Mouse (Mus musculus): ENCODE measurements at regions not wholly inside any gene's neighbourhood (a gene's known extent, or its start where the extent isn't known, plus 50 kb on each side); places are given as distances from the start of the nearest gene placed in this dataset.
"Not testable (repeated sequence)": the region's sequence is repeated elsewhere in the genome, so short reads cannot be mapped to it uniquely, and the experiment has no call there.

DNA sequence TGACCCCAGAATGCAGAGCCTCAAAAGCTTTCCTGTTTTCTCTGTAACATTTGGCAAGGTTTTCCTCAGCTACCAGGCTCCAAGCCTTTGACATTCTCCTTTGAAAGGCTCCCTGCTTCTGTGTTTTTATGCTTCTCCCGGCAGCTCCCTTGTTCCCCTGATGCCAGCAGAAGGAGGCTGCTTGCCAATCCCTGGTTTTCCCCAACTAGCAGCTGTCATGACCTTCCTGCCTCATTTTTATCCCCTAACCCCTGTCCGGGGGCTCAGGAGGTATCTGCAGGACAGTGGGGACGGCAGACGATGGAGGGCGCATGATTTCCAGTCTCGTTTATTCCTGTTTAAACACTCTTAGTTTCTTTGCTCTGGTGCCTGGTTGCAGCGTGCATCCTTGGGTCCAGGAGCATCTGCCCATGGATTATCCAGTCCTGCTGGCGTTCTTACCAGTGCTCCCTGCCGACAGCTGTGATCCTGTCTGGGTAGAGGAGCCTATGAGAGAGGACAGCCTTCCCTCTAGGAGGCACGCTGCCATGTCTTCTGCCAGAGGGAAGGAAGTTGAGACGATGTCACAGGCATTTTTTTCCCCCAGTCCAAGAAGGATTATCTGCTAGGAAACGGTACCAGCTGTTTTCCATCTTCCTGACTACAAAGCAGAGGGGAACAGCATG, 285.8 kb upstream of the Ubash3b start:
- peak; percentile 72 to 77 for DNase-seq (ENCODE audit: extremely low spot score in 1 of 2, low spot score in 2 of 2)
- intact Hi-C loops (cut with DNase I): loop anchor here (5.0 kb wide), 1 partner anchor 70 kb away; no protein-coding TSS in a partner anchor

DNA sequence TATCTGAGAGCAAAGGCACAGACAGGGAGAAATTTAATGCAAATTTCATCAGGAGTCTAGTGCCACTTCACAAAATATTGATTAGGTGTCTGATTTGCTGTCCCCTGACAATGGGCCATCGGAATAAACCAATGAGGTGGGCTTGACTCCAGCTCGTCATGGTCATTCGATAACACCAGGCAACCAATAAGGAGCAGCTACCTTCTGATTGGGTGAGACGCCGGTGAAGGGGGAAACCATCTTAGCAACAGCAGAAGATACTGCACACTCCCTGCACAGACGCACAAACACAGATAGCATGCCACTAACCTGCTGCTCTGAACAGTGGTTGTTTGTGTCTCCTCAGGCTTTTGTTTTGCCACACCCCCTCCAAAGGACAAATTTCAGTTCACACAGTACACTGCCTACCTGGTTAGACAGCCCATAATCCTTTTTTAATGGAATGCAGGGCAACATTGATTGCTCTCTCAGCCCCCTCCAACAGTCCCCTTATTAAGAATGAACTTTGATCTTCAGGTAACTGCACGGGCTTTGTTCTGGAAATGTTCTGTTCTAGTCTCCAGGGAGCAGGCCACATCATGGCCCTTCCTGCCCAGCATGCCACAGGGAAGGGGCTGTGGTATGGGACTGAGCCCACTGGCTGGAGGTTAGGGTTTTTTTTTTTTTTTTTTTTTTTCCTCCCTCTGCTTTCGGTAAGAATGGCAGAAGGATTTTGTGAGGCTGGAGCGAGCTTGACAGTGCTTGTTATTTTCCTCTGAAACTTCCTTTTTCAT, 285.1 kb upstream of the Ubash3b start:
- intact Hi-C loops (cut with DNase I): loop anchor here (5.0 kb wide), 1 partner anchor 69 kb away; no protein-coding TSS in a partner anchor
- DNase-seq (ENCODE audit: extremely low spot score in 1 of 2, low spot score in 2 of 2): peak; percentile 69 to 86

DNA sequence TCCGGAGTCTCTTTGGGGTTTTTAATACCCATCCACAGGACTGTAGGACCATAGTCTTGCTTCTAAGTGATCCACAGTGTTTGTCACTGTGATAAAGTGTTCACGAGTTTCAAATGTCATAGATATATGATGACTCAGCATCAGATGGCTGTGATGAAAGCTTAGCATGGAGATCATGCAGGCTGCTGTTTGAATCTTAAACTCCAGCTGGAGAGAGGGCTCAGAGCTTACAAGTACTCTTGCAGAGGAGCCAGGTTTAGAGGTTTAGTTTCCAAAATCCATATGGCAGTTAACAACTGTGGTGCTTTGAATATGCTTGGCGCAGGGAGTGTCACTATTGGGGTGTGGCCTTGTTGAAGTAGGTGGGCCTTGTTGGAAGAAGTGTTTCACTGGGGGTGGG, 280.9 kb upstream of the Ubash3b start:
- intact Hi-C loops (cut with DNase I): no loop called here
- no peak for DNase-seq (ENCODE audit: extremely low spot score in 1 of 2, low spot score in 2 of 2)

DNA sequence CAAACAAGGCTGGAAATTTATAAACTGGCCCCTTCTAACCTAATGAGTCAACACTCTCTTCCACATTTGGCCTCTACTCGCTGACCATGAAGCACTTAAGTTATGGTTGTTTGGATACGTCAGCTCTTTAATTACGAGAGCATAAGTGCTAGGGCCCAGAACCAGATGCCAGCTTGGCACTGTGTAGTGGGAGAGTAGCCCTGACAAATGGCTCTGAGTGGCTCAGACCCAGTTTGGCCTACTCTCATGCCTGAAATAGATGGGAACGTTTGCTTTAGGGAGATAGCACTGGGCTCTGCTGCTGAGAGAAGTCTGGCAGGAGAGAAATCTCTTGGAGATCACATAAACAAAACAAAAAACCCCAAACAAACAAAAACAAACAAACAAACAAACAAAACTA, 278.5 kb upstream of the Ubash3b start:
- DNase-seq (ENCODE audit: extremely low spot score in 1 of 2, low spot score in 2 of 2): no peak
- intact Hi-C loops (cut with DNase I): no loop called here

DNA sequence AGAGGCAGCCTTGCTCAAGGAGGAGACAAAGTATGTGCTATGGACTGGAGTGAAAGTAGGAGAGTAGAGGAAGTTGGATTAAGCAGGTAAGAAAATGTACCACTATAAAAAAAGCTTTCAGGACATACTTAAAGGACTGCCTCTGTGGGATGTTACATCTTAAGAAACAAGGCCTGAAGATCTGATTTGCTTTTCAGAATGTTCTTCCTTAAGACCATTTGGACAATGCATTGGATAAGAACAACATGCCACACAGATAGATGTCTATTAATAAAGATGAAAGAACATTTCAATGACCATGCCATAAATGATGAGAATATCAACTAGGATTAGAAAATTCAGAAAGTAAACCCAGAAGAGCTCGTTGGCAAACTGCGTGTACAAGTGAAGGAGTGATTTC, 276.6 kb upstream of the Ubash3b start:
- intact Hi-C loops (cut with DNase I): no loop called here
- no peak for DNase-seq (ENCODE audit: extremely low spot score in 1 of 2, low spot score in 2 of 2)

DNA sequence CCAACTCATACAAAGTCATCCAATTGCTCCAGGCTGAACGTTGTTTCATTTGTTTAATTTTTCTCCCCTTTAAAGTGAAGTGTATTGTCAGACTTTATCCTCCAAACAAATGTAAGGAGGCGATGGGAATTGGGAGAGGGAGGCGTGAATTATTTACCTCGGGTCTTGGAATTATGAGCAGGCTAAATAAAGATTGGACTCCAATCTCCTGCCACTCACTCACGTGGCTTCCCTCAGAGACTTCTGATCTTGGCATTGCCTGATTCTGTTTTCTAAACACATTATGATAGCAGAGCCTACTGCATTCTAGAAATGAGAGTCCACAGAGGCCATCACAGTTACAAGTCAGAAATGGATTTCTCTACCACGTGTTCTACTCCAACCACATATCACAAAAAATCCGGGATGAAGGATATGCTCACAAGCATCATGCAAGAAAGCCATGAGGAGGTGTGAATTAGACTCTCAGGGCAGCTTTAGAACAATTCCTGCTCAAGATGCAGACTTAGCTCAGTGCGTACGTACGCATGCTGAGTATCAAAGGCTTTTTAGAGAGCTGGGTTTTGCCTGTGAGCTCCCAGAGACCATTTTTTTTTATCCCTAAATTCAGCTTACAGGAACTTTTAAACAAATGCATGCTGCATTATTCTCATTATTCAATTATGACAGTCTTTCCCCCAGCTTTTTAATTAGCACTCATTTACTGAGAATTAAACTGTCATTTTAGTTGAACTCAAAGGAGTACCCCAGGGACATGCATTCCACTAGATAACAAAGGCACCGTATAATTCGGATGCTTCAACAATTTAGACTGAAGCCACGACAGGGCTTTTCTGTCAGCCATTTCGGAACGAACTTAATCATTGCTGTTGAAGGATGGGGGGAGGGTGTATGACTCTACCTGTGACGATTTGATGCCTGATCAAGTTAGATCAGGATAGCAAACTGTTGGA, 269.2 kb upstream of the Ubash3b start:
- intact Hi-C loops (cut with DNase I): no loop called here
- no peak for DNase-seq (ENCODE audit: extremely low spot score in 1 of 2, low spot score in 2 of 2)

DNA sequence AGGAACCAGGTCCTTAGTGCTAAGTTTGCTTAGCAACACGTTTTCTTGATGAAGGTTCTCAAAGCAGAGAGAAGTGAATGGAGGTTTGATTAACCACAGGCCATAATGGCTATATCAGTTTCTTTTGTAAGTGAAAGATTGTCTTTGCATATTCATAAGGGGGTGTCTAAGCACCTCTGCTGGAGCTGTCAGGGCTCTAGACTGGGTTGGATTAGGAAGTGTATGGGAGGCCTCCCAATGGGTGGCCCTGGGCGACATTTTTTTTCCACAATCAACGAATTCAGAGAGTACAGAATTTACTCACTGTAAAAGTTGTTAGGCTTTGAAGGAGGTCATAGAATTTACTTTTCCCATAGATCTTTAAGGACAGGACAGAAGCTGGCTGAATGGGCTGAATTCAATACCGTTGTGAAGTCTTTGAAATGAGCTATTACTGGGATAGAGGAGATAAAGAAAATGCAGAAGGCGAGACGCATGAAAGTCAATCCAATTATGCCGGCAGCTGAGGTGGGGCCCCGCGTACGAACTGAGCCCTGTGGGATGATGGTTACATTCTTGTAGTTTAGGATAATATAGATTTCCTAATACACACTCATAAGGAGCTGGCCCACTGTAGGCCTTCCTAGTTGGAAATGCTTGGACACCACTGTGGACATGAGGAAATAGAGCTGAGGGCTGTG, 268.4 kb upstream of the Ubash3b start:
- intact Hi-C loops (cut with DNase I): no loop called here
- no peak for DNase-seq (ENCODE audit: extremely low spot score in 1 of 2, low spot score in 2 of 2)

DNA sequence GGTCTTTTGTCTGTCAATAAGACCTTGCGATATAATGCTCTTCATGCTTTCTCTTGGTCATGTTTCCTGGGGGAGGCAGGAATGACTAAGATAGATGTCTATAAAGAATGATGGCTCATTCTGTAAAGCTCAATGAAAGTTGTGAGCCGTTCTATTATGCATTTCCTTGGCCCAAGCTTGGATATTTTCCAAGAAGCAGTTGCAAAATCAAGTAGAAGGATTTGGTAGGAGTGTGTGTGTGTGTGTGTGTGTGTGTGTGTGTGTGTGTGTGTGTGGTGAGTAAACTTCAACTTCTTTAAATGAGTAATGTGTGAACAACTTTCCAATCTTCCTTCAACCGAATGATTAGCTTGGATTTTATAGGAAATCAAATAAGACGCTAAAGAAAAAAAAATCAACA, 267.7 kb upstream of the Ubash3b start:
- intact Hi-C loops (cut with DNase I): no loop called here
- DNase-seq (ENCODE audit: extremely low spot score in 1 of 2, low spot score in 2 of 2): no peak

DNA sequence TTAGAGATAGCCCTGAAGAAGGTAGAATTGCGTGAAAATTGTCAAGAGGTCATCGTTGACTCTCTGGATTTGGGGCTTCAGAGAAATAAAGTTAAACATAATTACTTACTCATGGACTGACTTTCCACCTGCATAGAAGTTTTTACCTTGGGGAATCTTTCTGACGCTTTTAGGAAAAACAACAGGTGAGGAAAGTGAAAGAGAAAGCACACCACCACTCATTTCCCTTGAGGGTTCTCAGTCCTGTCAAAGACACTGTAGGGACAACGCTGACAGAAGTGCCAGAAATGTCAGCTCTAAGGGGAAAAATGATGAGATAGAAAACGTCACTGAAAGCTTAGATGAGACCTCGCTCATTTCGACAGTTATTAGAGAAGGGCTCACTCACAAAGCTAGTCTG, 265.2 kb upstream of the Ubash3b start:
- DNase-seq (ENCODE audit: extremely low spot score in 1 of 2, low spot score in 2 of 2): no peak
- intact Hi-C loops (cut with DNase I): no loop called here

DNA sequence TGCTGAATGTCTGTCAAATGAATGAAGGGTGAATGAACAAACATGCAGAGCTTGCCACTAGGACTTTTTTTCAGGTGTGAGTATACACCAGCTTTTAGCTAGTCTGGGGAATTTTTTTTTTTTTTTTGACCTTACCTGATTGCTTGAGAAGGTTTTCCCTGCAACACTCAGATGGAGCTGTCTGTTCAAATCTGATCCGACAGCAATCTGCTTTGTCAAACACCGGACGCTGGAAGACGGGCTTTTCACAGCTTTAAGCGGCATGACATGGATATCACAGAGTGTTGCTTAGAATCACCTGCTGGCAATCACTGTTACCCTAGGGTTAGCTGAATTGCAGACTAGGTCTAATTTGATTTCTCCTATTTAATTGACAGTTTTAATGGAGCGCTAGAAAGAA, 263.7 kb upstream of the Ubash3b start:
- no peak for DNase-seq (ENCODE audit: extremely low spot score in 1 of 2, low spot score in 2 of 2)
- intact Hi-C loops (cut with DNase I): no loop called here

DNA sequence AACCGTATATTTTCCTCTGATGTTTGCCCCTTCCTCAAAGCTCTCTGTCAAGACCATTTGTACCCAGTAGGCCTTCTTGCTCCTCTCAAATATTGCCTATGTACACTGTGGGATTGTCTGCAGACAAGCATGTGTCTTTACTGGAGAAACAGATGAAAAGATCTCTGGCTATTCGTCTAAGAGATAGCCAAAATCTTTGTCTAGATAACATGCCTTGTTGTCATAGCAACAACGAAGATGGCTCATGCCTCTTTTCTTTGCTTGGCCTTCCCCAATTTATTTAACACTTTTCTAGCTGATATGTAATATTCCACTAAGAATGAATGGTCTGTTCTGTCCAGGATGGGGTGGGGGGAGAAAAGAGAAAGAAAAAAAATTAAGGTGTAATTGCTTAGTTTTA, 252.3 kb upstream of the Ubash3b start:
- intact Hi-C loops (cut with DNase I): no loop called here
- DNase-seq (ENCODE audit: extremely low spot score in 1 of 2, low spot score in 2 of 2): no peak

DNA sequence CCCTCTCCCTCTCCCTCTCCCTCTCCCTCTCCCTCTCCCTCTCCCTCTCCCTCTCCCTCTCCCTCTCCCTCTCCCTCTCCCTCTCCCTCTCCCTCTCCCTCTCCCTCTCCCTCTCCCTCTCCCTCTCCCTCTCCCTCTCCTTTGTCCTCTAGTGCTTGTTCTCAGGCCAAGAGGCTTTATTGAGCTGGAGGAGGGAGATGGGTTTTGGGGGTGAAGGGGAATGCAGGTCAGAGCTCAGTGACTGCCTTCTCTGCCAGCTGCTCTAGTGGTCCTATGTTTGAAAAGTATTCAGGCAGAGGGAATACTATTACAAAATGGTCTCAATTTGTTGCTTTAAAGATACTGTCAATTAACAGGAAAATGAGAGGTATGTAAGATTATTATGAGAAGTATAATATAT, 251.6 kb upstream of the Ubash3b start:
- intact Hi-C loops (cut with DNase I); DNase-seq (ENCODE audit: extremely low spot score in 1 of 2, low spot score in 2 of 2): not testable (repeated sequence)

DNA sequence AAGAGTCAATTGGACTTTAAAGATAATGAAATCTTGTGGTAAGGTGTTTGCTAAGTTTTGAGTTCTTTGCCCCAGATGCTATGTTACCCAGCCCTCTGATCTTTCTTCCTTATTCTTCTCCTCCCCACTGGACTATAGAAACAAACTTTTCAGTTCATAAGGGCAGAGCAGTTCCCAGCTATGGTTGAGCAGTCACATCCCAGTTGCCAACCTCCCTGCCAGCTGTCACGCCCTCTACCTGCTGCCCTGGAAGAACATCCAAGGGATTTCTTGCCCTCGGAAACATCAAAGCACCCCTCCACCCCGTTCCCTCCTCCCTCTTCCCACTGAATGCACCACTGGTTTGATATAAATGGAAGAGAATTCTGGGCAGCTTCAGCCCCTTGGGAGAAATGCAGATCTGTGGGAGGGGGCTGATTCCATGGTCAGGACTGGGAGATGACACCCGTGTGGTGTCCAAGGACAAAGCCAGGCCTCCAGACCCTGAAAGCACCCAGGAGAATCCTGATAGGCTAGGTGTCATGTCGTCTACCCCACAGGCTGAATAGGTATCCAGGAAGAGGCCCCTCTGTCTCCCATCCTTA, 250.8 kb upstream of the Ubash3b start:
- intact Hi-C loops (cut with DNase I): no loop called here

DNA sequence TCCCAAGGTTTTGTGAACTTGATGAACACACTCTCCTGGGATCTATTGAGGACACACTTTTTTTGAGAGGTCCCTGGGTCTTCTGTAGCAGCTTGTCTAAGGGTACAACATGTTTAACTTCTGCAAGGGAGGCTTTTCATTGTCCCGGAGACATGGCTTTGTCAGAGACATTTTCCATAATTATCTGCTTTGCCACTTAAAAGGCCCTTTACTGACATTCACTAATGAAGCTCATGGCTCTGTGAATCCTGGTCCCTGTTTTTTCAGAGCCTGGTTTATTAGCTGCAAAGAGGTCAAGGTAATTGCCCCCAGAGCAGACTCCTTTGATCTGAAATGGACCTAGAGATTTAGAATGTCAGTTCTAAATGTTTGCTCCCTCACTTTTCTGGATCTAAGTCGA, 246.8 kb upstream of the Ubash3b start:
- no peak for DNase-seq (ENCODE audit: extremely low spot score in 1 of 2, low spot score in 2 of 2)
- intact Hi-C loops (cut with DNase I): no loop called here

More for the DNA sequence above, 250.8 kb upstream of the Ubash3b start:
- DNase-seq (ENCODE audit: extremely low spot score in 1 of 2, low spot score in 2 of 2): no peak

DNA sequence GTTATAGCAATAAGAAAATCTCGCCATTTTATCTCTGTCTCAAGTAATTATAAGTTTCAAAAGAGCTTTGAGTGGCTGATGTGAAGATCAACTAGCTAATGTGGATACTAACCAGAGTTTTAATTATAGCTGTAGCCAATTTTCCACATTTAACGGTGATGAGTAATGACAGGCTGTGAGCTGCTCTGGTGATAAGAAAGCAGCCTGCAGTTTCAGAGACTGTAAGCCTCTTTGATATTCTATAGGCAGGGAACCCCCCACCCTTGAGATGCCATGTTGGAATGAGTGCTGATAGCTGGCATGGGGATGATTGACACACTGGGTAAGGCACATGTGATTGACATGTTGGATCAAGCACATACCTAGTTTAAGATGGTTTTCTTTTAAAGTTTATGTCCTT, 245.6 kb upstream of the Ubash3b start:
- DNase-seq (ENCODE audit: extremely low spot score in 1 of 2, low spot score in 2 of 2): no peak
- intact Hi-C loops (cut with DNase I): no loop called here

DNA sequence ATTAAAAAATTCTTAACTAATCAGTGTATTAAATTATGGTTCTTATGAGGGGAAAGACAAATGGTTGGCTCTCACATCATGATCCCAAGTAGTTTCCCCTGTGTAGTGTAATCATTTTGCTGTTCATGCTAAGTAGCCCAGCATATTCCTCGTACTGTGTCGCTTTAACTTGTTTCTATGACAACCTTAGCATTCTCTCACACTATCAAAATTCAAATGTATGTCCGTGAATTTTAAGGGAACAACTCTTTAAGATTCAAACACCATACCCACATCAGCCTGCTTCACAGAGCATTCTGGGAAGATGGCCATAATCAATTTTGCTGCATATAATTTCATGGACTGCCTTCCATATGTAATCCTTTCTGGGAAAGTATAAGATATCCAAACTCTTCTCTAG, 241.4 kb upstream of the Ubash3b start:
- intact Hi-C loops (cut with DNase I): no loop called here
- DNase-seq (ENCODE audit: extremely low spot score in 1 of 2, low spot score in 2 of 2): peak in 1 of 2 experiments; percentile 35

DNA sequence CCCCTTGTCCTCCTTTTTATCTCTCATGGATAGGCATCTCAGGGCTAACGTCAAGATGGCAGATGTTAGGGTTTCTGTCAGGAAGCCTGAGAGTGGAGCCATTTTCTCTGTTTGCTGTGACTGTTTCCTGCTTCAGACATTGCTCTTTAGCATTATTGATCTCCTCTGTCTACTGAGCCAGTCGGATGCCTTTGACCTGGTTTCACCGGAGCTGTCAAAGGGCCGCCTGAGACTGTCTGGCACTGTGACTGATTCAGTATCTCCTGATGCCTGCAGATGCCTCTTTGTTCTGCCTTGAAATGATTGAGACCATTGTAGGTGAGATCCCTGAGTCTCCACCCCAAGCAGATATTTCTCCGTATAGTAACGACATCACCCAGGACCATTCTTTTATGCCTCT, 239.5 kb upstream of the Ubash3b start:
- intact Hi-C loops (cut with DNase I): no loop called here
- no peak for DNase-seq (ENCODE audit: extremely low spot score in 1 of 2, low spot score in 2 of 2)

DNA sequence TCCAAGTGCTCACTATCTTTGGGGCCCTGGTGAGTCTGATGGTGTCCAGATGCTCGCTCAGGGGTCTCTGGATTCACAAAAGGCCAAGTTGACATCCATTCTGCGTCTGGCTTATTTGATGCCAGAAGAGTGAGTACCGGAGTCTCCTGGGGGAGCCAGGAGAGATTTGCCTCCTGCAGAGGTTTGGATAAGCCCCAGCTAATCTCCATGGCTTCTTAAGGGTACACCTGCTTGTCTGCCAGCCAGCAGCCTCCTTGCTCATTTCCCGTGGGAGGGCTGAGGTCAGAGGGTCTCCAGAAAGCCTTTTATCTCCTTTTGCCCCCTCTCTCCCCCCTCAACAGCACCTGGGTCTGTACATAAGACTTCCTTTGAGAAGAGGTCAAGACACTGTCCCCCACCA, 234.0 kb upstream of the Ubash3b start:
- intact Hi-C loops (cut with DNase I): no loop called here
- DNase-seq (ENCODE audit: extremely low spot score in 1 of 2, low spot score in 2 of 2): no peak

Measured in left cerebral cortex, postnatal 10 days (tissue).